Mouse (Mus musculus) T-cell, adult 66 days (primary cell): Measurements from ENCODE around the gene Blzf1. TPM values are rescaled to one million over a fixed set of nuclear protein-coding genes. Genes with fewer than 3 reads are reported as not detected.

ENCODE experiments used
- total RNA-seq, 2 experiments: library from RNA; stranded (reverse); gene quantifications; 3 replicates in 1 of 2; 4 replicates in 1 of 2; pipeline ENCODE4 v1.2.4; 2023

The Blzf1 gene
- 10 to 100 TPM; 20.9 to 23.5 TPM for total RNA-seq

GRCm38 (mm10) chr1:164307124-164307751 is at the start of gene Blzf1:
Gene Blzf1 (minus strand): TSS chr1:164307489.

DNA sequence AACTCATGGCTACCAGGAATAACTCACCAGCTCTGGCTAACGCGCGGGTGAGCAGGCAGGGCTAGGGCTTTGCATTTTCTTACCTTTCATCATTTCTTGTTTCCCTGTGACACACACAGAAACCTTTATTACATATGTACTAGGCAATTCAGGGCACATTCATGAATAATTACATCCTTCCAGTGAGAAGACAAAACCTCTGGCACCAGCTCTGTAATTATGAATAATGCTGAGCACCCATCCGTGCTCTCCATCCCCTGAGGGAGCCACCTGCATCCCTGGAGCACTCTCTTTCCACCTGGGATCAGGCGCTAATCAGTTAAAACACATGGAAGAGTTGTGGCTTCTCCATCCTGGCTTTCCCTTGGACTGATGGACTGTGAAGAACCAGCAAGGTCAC is 3.5 kb downstream of the Blzf1 start, which contains the start of gene Nme7:
TSS of gene Nme7 (plus strand) at position 301 of the 400 bp plus-strand sequence.

DNA sequence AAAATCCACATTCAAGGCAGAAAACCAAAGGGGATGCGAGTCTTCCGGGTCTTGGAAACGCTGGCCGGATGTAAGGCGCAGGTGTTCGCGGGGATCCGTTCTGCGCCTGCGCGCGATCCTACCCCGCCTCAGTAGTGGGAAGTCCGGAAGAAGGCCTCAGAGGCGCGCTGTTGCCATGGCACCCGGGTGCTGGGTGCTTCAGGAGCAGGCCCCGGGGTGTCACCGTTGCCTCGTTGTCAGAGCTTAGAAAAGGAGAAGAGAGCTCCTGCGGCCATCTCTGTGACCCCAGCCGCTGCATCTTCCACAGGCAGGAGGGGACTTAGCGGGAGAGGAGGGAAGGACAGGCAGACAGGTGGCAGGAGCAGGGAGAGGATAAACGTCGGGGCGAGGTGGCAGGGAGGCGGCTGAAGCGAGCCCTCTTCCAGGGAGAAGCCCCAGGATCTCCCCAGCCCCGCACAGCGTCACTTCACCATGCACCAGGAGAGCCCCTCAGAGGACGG is 31.8 kb downstream of the Blzf1 start, which contains the start of gene Ccdc181:
TSS of gene Ccdc181 (plus strand) at position 131 of the 500 bp plus-strand sequence.

GRCm38 (mm10) chr1:164248465-164249331 is 58.6 kb downstream of the Blzf1 start, which contains the start of gene Slc19a2:
Gene Slc19a2 (plus strand): TSS chr1:164249046.

Other genes with a start within 250 kb of the Blzf1 start
- 100 to 1,000 TPM; 590 to 641 TPM for gene Sell, start 245.5 kb downstream of the Blzf1 start, total RNA-seq
- gene Selp, start 192.2 kb downstream of the Blzf1 start, total RNA-seq: 1 to 10 TPM in 1 of 2 experiments, under 1 TPM in 1; 0.47 to 1.2 TPM
- under 1 TPM; 0.21 to 0.82 TPM for gene F5, start 155.7 kb downstream of the Blzf1 start, total RNA-seq
- gene Slc19a2, start 58.4 kb downstream of the Blzf1 start, total RNA-seq: 1 to 10 TPM; 6.1 to 8.5 TPM
- gene Ccdc181, start 31.9 kb downstream of the Blzf1 start, total RNA-seq: 1 to 10 TPM; 4.3 to 4.8 TPM
- 10 to 100 TPM; 10.2 to 15.6 TPM for gene Nme7, start 3.4 kb downstream of the Blzf1 start, total RNA-seq
- gene Atp1b1, start 150.9 kb upstream of the Blzf1 start, total RNA-seq: 100 to 1,000 TPM; 117 to 142 TPM